Mouse (Mus musculus) midbrain, embryonic 13.5 days (tissue): ENCODE results near the gene Vax2. TPM values are rescaled to one million over a fixed set of nuclear protein-coding genes. Genes with fewer than 3 reads are reported as not detected.

Experiments used
- ATAC-seq: fragments of 200-750 bp; cut with Nextera tagmentation; 2 replicates; pipeline ENCODE4 v1.8.0; 2017; ENCODE audit warnings: mild to moderate bottlenecking, moderate TSS enrichment, moderate library complexity
- H3K27ac ChIP-seq: fragments of 300-500 bp; sonication (generic); 2 replicates; pipeline ENCODE4 v1.5.1; 2015; ENCODE audit warnings: inconsistent platforms, mild to moderate bottlenecking, moderate library complexity
- H3K27me3 ChIP-seq: fragments of 300-500 bp; sonication (generic); 2 replicates; pipeline ENCODE4 v1.6.1; 2015; ENCODE audit warnings: mild to moderate bottlenecking, inconsistent platforms
- H3K36me3 ChIP-seq: fragments of 300-500 bp; sonication (generic); 2 replicates; pipeline ENCODE4 v1.6.1; 2015; ENCODE audit warnings: mild to moderate bottlenecking, inconsistent platforms
- H3K4me1 ChIP-seq: fragments of 300-500 bp; sonication (generic); replicated peaks from 2 replicates; pipeline ENCODE4 v1.6.1; 2015; ENCODE audit warnings: inconsistent platforms
- H3K4me2 ChIP-seq: fragments of 300-500 bp; sonication (generic); replicated peaks from 2 replicates; pipeline ENCODE4 v1.6.1; 2015; ENCODE audit warnings: moderate library complexity, mild to moderate bottlenecking, inconsistent platforms
- H3K4me3 ChIP-seq: fragments of 300-500 bp; sonication (generic); replicated peaks from 2 replicates; pipeline ENCODE4 v1.5.1; 2015; ENCODE audit warnings: mild to moderate bottlenecking, inconsistent platforms
- H3K9ac ChIP-seq: fragments of 300-500 bp; sonication (generic); replicated peaks from 2 replicates; pipeline ENCODE4 v1.6.1; 2015; ENCODE audit warnings: mild to moderate bottlenecking, inconsistent platforms
- H3K9me3 ChIP-seq: fragments of 300-500 bp; sonication (generic); 2 replicates; pipeline ENCODE4 v1.6.1; 2016; ENCODE audit warnings: mild to moderate bottlenecking, inconsistent platforms
- WGBS: fragments of 180-500 bp; shearing (Covaris S2); methylation state at CpG from one replicate; pipeline ENCODE4 v1.1.7; 2015; 5-methylcytosine and 5-hydroxymethylcytosine counted together
- polyA plus RNA-seq: library from polyadenylated mRNA; unstranded; fragments of >200 nt; fragmentation: Nextera tagmentation; extraction: Ambion mirVana; gene quantifications from 2 replicates; pipeline ENCODE4 v1.2.1, GENCODE M21; 2015

The Vax2 gene
- polyA plus RNA-seq, 1 experiment from 2014 or later: 0.46 TPM

- Histone ChIP-seq H3K4me1 (peaks cover 20% of the 10 kb centered on the region), H3K27ac (no peak overlapping the region), H3K4me3 (no peak overlapping the region), H3K9me3 (no peaks in the 10 kb centered on the region), H3K9ac (no peak overlapping the region), H3K27me3 (peaks cover 96% of the 10 kb centered on the region), H3K4me2 (no peak overlapping the region), H3K36me3 (no peaks in the 10 kb centered on the region)
- under 1% methylated on average over 34 of the region's 34 CpGs for WGBS
- ATAC-seq: no peak
These were observed 3.4 kb downstream of the Vax2 start for GRCm38 (mm10) chr6:83714221-83715123.

GRCm38 (mm10) chr6:83715461-83716196, 4.6 kb downstream of the Vax2 start:
- Histone ChIP-seq H3K27ac (no peak overlapping the region), H3K27me3 (peaks cover 96% of the 10 kb centered on the region), H3K9ac (no peak overlapping the region), H3K4me3 (no peak overlapping the region), H3K4me2 (no peak overlapping the region), H3K36me3 (no peaks in the 10 kb centered on the region), H3K9me3 (no peaks in the 10 kb centered on the region), H3K4me1 (peaks cover 17% of the 10 kb centered on the region)
- ATAC-seq: no peak
- WGBS: 1% methylated on average over 30 of the region's 30 CpGs

GRCm38 (mm10) chr6:83717026-83717425, 6.0 kb downstream of the Vax2 start:
- Histone ChIP-seq H3K4me2 (no peak overlapping the region), H3K4me3 (no peak overlapping the region), H3K36me3 (no peaks in the 10 kb centered on the region), H3K27me3 (peaks cover 96% of the 10 kb centered on the region), H3K9ac (no peak overlapping the region), H3K9me3 (no peaks in the 10 kb centered on the region), H3K4me1 (peaks cover 3% of the 10 kb centered on the region), H3K27ac (no peak overlapping the region)
- ATAC-seq: no peak
- WGBS: 0% methylated on average over 8 of the region's 8 CpGs

- Histone ChIP-seq H3K4me3 (no peak overlapping the region), H3K27me3 (peaks cover 74% of the 10 kb centered on the region), H3K4me1 (no peaks in the 10 kb centered on the region), H3K9me3 (no peaks in the 10 kb centered on the region), H3K36me3 (no peaks in the 10 kb centered on the region), H3K4me2 (no peak overlapping the region), H3K27ac (no peak overlapping the region), H3K9ac (no peak overlapping the region)
- ATAC-seq: no peak
- 24% methylated on average over 6 of the region's 6 CpGs for WGBS
These were observed 11.5 kb downstream of the Vax2 start for GRCm38 (mm10) chr6:83722526-83722925.

- 46% methylated on average over 4 of the region's 4 CpGs for WGBS
- Histone ChIP-seq H3K9me3 (no peaks in the 10 kb centered on the region), H3K27ac (no peak overlapping the region), H3K4me1 (no peaks in the 10 kb centered on the region), H3K27me3 (peaks cover 39% of the 10 kb centered on the region), H3K9ac (no peak overlapping the region), H3K4me2 (no peak overlapping the region), H3K36me3 (no peaks in the 10 kb centered on the region), H3K4me3 (no peak overlapping the region)
- ATAC-seq: no peak
These were observed 16.1 kb downstream of the Vax2 start for GRCm38 (mm10) chr6:83727178-83727577.

- H3K27ac ChIP-seq: no peak overlapping the region
- WGBS: 90% methylated on average over 3 of the region's 3 CpGs
- no peak overlapping the region for H3K4me3 ChIP-seq
- H3K9ac ChIP-seq: no peak overlapping the region
- no peaks in the 10 kb centered on the region for H3K9me3 ChIP-seq
- no peak overlapping the region for H3K4me2 ChIP-seq
- no peaks in the 10 kb centered on the region for H3K4me1 ChIP-seq
- no peaks in the 10 kb centered on the region for H3K36me3 ChIP-seq
- peaks cover 31% of the 10 kb centered on the region for H3K27me3 ChIP-seq
- ATAC-seq: no peak
These were observed 17.4 kb downstream of the Vax2 start for GRCm38 (mm10) chr6:83728488-83728887.

GRCm38 (mm10) chr6:83729350-83729970, 18.4 kb downstream of the Vax2 start:
- Histone ChIP-seq H3K4me3 (no peak overlapping the region), H3K36me3 (no peaks in the 10 kb centered on the region), H3K9ac (no peak overlapping the region), H3K4me1 (no peaks in the 10 kb centered on the region), H3K9me3 (peaks cover 5% of the 10 kb centered on the region; the same call in 1 of the 2 replicates), H3K27me3 (peaks cover 23% of the 10 kb centered on the region), H3K27ac (no peak overlapping the region), H3K4me2 (no peak overlapping the region)
- 71% methylated on average over 14 of the region's 14 CpGs for WGBS
- no peak for ATAC-seq

- no peak overlapping the region for H3K4me2 ChIP-seq
- H3K9me3 ChIP-seq: peaks cover 7% of the 10 kb centered on the region; the same call in 1 of the 2 replicates
- no peak overlapping the region for H3K27ac ChIP-seq
- WGBS: 34% methylated on average over 5 of the region's 5 CpGs
- no peak overlapping the region for H3K9ac ChIP-seq
- H3K36me3 ChIP-seq: no peaks in the 10 kb centered on the region
- H3K4me1 ChIP-seq: no peaks in the 10 kb centered on the region
- H3K27me3 ChIP-seq: peaks cover 18% of the 10 kb centered on the region; the same call in 1 of the 2 replicates
- ATAC-seq: no peak
- H3K4me3 ChIP-seq: no peak overlapping the region
These were observed 20.1 kb downstream of the Vax2 start for GRCm38 (mm10) chr6:83731128-83731527.

GRCm38 (mm10) chr6:83737311-83737710, 26.2 kb downstream of the Vax2 start:
- Histone ChIP-seq H3K4me3 (no peak overlapping the region), H3K9ac (no peak overlapping the region), H3K9me3 (peaks cover 7% of the 10 kb centered on the region; the same call in 1 of the 2 replicates), H3K4me1 (no peaks in the 10 kb centered on the region), H3K27ac (no peak overlapping the region), H3K36me3 (no peaks in the 10 kb centered on the region), H3K27me3 (0 out of 2 replicates have a peak, but pooled peaks cover 3% of the 10 kb centered on the region), H3K4me2 (no peak overlapping the region)
- 39% methylated on average over 13 of the region's 13 CpGs for WGBS
- no peak for ATAC-seq

- no peak overlapping the region for H3K27ac ChIP-seq
- no peak for ATAC-seq
- no peaks in the 10 kb centered on the region for H3K4me1 ChIP-seq
- WGBS: 89% methylated on average over 6 of the region's 6 CpGs
- H3K4me2 ChIP-seq: no peak overlapping the region
- H3K4me3 ChIP-seq: no peak overlapping the region
- H3K9ac ChIP-seq: no peak overlapping the region
- 0 out of 2 replicates have a peak, but pooled peaks cover 1% of the 10 kb centered on the region for H3K27me3 ChIP-seq
- H3K9me3 ChIP-seq: peaks cover 7% of the 10 kb centered on the region; the same call in 1 of the 2 replicates
- H3K36me3 ChIP-seq: no peaks in the 10 kb centered on the region
These were observed 27.5 kb downstream of the Vax2 start for GRCm38 (mm10) chr6:83738596-83738995.

- Histone ChIP-seq H3K36me3 (no peaks in the 10 kb centered on the region), H3K4me3 (no peak within 1 kb of the TSS), H3K9ac (no peak within 1 kb of the TSS), H3K4me1 (no peaks in the 10 kb centered on the region), H3K9me3 (no peaks in the 10 kb centered on the region), H3K4me2 (no peak within 1 kb of the TSS), H3K27ac (no peak within 1 kb of the TSS), H3K27me3 (peaks cover 8% of the 10 kb centered on the region; the same call in 1 of the 2 replicates)
- no peak for ATAC-seq
- WGBS: 62% methylated on average over 5 of the region's 5 CpGs
These were observed 31.7 kb downstream of the Vax2 start, which contains the start of gene Atp6v1b1 for GRCm38 (mm10) chr6:83742761-83743160. Atp6v1b1 (plus strand) TSS chr6:83742990.

GRCm38 (mm10) chr6:83743212-83743611, 32.1 kb downstream of the Vax2 start:
- 62% methylated on average over 5 of the region's 5 CpGs for WGBS
- Histone ChIP-seq H3K27me3 (peaks cover 12% of the 10 kb centered on the region; the same call in 1 of the 2 replicates), H3K36me3 (no peaks in the 10 kb centered on the region), H3K9ac (no peak overlapping the region), H3K4me2 (no peak overlapping the region), H3K27ac (no peak overlapping the region), H3K4me1 (no peaks in the 10 kb centered on the region), H3K9me3 (no peaks in the 10 kb centered on the region), H3K4me3 (no peak overlapping the region)
- no peak for ATAC-seq
